Mouse (Mus musculus): ENCODE results near the gene Mprip. TPM values are rescaled to one million over a fixed set of nuclear protein-coding genes. Genes with fewer than 3 reads are reported as not detected.

Mprip gene
- 10 to 100 TPM; 47.2 to 49.8 TPM for total RNA-seq (2023)

GRCm38 (mm10) chr11:59661005-59661404 is at the start of gene Mprip:
Gene Mprip (plus strand): TSS chr11:59661305.

GRCm38 (mm10) chr11:59787199-59787781 is 126.2 kb downstream of the Mprip start, which contains the start of gene Pld6:
Gene Pld6 (minus strand): TSS chr11:59787645.

GRCm38 (mm10) chr11:59809670-59810474 is 148.8 kb downstream of the Mprip start, which contains the start of gene Flcn:
Gene Flcn (minus strand): TSS chr11:59810016.

Other genes with a start within 250 kb of the Mprip start
- 1 to 10 TPM; 1.4 to 2.1 TPM for gene Jmjd4, start 211.3 kb upstream of the Mprip start, total RNA-seq (2023)
- 1 to 10 TPM; 3.1 to 3.4 TPM for gene Snap47, start 210.1 kb upstream of the Mprip start, total RNA-seq (2023)
- under 1 TPM; 0.35 to 0.47 TPM for gene Zfp867, start 188.8 kb upstream of the Mprip start, total RNA-seq (2023)
- gene Zkscan17, start 134.6 kb upstream of the Mprip start, total RNA-seq (2023): 10 to 100 TPM in 1 of 2 experiments, 1 to 10 TPM in 1; 8.5 to 12.0 TPM
- gene Nlrp3, start 119.7 kb upstream of the Mprip start, total RNA-seq (2023): 100 to 1,000 TPM; 302 to 343 TPM
- gene Olfr222, start 85.1 kb upstream of the Mprip start, total RNA-seq (2023): not detected
- not detected for gene Olfr223, start 68.0 kb upstream of the Mprip start, total RNA-seq (2023)
- gene Pld6, start 126.3 kb downstream of the Mprip start, total RNA-seq (2023): under 1 TPM in 1 of 2 experiments, not detected in 1; 0.33 TPM
- gene Flcn, start 148.7 kb downstream of the Mprip start, total RNA-seq (2023): 10 to 100 TPM; 36.0 to 52.2 TPM
- gene Nt5m, start 178.1 kb downstream of the Mprip start, total RNA-seq (2023): 1 to 10 TPM; 5.4 to 7.2 TPM
- 10 to 100 TPM; 47.1 to 51.5 TPM for gene Cops3, start 178.5 kb downstream of the Mprip start, total RNA-seq (2023)

Measured in neutrophil, adult 59 days (primary cell).